In genomic region chr15:11801863-11802722, GRCm38 (mm10) we compare ENCODE assay signal across 9 mouse cellular contexts.
DNase-seq lines count a peak whose midpoint lies in the region; ATAC-seq and TF ChIP-seq lines count a peak whose summit lies in the region.
"Had no signal": no experiment of that assay in that cellular context is flagged by ENCODE, and none has a peak within 500 bp of the region (broad histone marks: within the 10 kb centered on the region; RNA-seq: fewer than 3 reads in every experiment).

No protein-coding gene starts in this region.

- H3K36me3 ChIP-seq in hindbrain, embryonic 10.5 days: no peaks in the 10 kb centered on the region
- H3K36me3 ChIP-seq in hindbrain, embryonic 12.5 days: no peaks in the 10 kb centered on the region
- no peaks in the 10 kb centered on the region for H3K36me3 ChIP-seq in heart, embryonic 11.5 days (ENCODE audit: control insufficient read depth, insufficient read depth, low read length)
- H3K36me3 ChIP-seq: G1E had no signal

- no peak for TF ChIP-seq CTCF in layer of hippocampus, adult 2 months (conservative IDR thresholded peaks at IDR 0.05)

- H3K27me3 ChIP-seq in hindbrain, embryonic 10.5 days (ENCODE audit: insufficient read depth, poor library complexity, severe bottlenecking): no peaks in the 10 kb centered on the region
- no peaks in the 10 kb centered on the region for H3K27me3 ChIP-seq in hindbrain, embryonic 12.5 days
- H3K27me3 ChIP-seq in heart, embryonic 11.5 days (ENCODE audit: control insufficient read depth, insufficient read depth, low read length): no peaks in the 10 kb centered on the region

- H3K9me3 ChIP-seq in hindbrain, embryonic 10.5 days: no peaks in the 10 kb centered on the region
- no peaks in the 10 kb centered on the region for H3K9me3 ChIP-seq in hindbrain, embryonic 12.5 days (replicated peaks)
- H3K9me3 ChIP-seq in heart, embryonic 11.5 days (replicated peaks; ENCODE audit: control insufficient read depth, low read length): no peaks in the 10 kb centered on the region; the same call in 1 of the 2 replicates
- H3K9me3 ChIP-seq: G1E had no signal

- no peak for ATAC-seq in hindbrain, embryonic 12.5 days (ENCODE audit: low FRiP score)
- no peak for ATAC-seq in heart, embryonic 11.5 days (replicated peaks; ENCODE audit: insufficient number of reproducible peaks, low FRiP score, low TSS enrichment)
- no peak for ATAC-seq in CD4-positive, CD25-positive, alpha-beta regulatory T cell, adult 4 months

- peaks cover 15% of the 10 kb centered on the region for H3K4me1 ChIP-seq in hindbrain, embryonic 10.5 days (replicated peaks)
- peaks cover 3% of the 10 kb centered on the region; the same call in 1 of the 2 replicates for H3K4me1 ChIP-seq in hindbrain, embryonic 12.5 days
- H3K4me1 ChIP-seq in heart, embryonic 11.5 days (ENCODE audit: control insufficient read depth, insufficient read depth, low read length): peaks cover 4% of the 10 kb centered on the region; the same call in 1 of the 2 replicates

- H3K9ac ChIP-seq in hindbrain, embryonic 12.5 days: no peak overlapping the region
- H3K9ac ChIP-seq in heart, embryonic 11.5 days (ENCODE audit: low read depth, low read length): no peak overlapping the region

- no peak overlapping the region for H3K4me2 ChIP-seq in hindbrain, embryonic 12.5 days (replicated peaks)
- H3K4me2 ChIP-seq in heart, embryonic 11.5 days: peak overlapping the region; percentile 3

- DNase-seq in hindbrain, embryonic 10.5 days (ENCODE audit: low spot score): peak; percentile 9
- peak; percentile 55 for DNase-seq in adrenal gland, postnatal 25 days
- DNase-seq in layer of hippocampus, adult 2 months (ENCODE audit: low spot score in 2 of 2): peak; percentile 21 to 27
- DNase-seq in lung, postnatal 4 days: peak; percentile 86 to 91
- no peak for DNase-seq in MN1 (ENCODE audit: low spot score)

- no peak overlapping the region for H3K4me3 ChIP-seq in hindbrain, embryonic 10.5 days
- no peak overlapping the region for H3K4me3 ChIP-seq in hindbrain, embryonic 12.5 days
- H3K4me3 ChIP-seq in heart, embryonic 11.5 days (ENCODE audit: low read depth, low read length): no peak overlapping the region
- no peak overlapping the region; the same call in 1 of the 2 replicates for H3K4me3 ChIP-seq in layer of hippocampus, adult 2 months

- H3K27ac ChIP-seq in hindbrain, embryonic 10.5 days: 0 out of 2 replicates have a peak overlapping the region, but pooled peaks have one; percentile 35
- H3K27ac ChIP-seq in hindbrain, embryonic 12.5 days: no peak overlapping the region
- no peak overlapping the region for H3K27ac ChIP-seq in heart, embryonic 11.5 days (ENCODE audit: low read depth, low read length)
- H3K27ac ChIP-seq in layer of hippocampus, adult 2 months: no peak overlapping the region

- WGBS in hindbrain, embryonic 10.5 days: 59% methylated on average over 13 of the region's 13 CpGs
- WGBS in hindbrain, embryonic 12.5 days: 60% methylated on average over 13 of the region's 13 CpGs
- 26% methylated on average over 13 of the region's 13 CpGs for WGBS in heart, embryonic 11.5 days (ENCODE audit: insufficient replicate concordance)
